Mouse (Mus musculus): ENCODE measurements around the gene Ehbp1. TPM values are rescaled to one million over a fixed set of nuclear protein-coding genes. Genes with fewer than 3 reads are reported as not detected.

Gene Ehbp1
- polyA plus RNA-seq, 1 experiment from 2014 or later: 13.6 TPM

- Histone ChIP-seq H3K4me3 (no peak overlapping the region), H3K27me3 (no peaks in the 10 kb centered on the region), H3K36me3 (no peaks in the 10 kb centered on the region), H3K4me2 (replicated peaks) (peak overlapping the region; percentile 17; the same call in 1 of the 2 replicates), H3K27ac (peak overlapping the region; percentile 86), H3K9me3 (no peaks in the 10 kb centered on the region), H3K9ac (no peak overlapping the region), H3K4me1 (peaks cover 34% of the 10 kb centered on the region)
- ATAC-seq (ENCODE audit: low FRiP score, low read depth): peak; percentile 89
- WGBS: 16% methylated on average over 13 of the region's 13 CpGs
These were observed 5.8 kb upstream of the Ehbp1 start for GRCm38 (mm10) chr11:22347651-22348535.

DNA sequence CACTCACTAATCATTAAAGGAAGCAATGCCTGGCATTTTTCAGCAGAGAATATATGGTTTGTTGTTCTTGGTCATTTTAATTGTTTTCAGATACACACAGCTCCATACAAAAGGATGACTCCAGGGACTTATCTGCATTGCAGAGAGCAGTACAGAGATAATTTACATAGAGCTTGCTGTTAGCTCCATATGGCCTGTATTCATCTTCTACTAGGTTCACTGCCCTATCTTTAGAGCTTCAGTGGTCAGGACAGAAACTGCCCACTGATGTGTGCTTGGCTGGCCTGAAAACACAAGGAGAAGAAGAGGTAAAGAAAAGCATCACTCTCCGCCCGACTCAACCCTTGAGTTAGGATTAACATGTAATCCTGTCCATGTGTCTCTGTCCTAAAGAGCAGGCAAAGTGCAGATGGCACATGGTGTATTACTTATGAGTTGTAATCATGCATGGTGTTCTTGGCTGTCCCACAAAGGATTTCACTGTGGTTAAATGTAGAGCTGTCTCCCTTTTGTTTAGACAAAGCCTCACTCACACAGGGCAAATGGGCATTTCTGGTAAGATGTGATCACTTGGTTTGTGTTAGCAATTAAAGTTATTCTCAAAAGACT lies 14.7 kb downstream of the Ehbp1 start:
- no peak overlapping the region for H3K4me2 ChIP-seq (replicated peaks)
- no peaks in the 10 kb centered on the region for H3K4me1 ChIP-seq
- no peaks in the 10 kb centered on the region for H3K36me3 ChIP-seq
- WGBS: 76% methylated on average over 2 of the region's 2 CpGs
- no peaks in the 10 kb centered on the region for H3K27me3 ChIP-seq
- no peaks in the 10 kb centered on the region for H3K9me3 ChIP-seq
- H3K4me3 ChIP-seq: no peak overlapping the region
- H3K27ac ChIP-seq: no peak overlapping the region
- no peak overlapping the region for H3K9ac ChIP-seq
- ATAC-seq (ENCODE audit: low FRiP score, low read depth): no peak

DNA sequence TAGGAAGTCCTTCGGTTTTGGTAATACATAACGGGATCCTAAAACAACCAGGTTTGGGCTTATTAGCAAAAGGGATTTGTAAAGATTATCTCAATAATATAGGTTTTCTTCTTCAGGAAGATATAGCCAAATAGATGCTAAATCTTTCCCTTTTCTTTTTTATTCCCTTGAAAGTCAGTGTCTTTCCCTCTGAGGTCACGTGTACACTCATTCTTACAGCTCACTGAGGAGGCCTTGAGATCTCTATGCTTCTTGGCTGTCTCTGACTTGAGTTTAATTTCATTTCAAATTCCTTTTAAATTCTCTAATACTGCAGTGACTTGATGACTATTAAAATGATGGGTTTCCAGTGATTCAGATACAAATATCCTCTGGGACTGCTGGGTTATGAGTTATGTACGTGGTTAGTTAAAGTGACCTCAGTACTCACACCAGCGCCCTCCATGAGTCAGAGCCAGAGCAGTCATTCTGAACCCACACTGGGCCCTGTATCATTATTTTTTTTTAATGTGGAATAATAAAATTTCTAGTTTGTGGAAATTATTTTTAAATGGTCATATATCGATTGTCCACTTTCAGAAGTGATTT lies 24.2 kb downstream of the Ehbp1 start:
- H3K4me1 ChIP-seq: no peaks in the 10 kb centered on the region
- no peak overlapping the region for H3K4me3 ChIP-seq
- H3K9ac ChIP-seq: no peak overlapping the region
- WGBS: 87% methylated on average over 6 of the region's 6 CpGs
- no peak overlapping the region for H3K27ac ChIP-seq
- H3K36me3 ChIP-seq: no peaks in the 10 kb centered on the region
- H3K9me3 ChIP-seq: no peaks in the 10 kb centered on the region
- no peak overlapping the region for H3K4me2 ChIP-seq (replicated peaks)
- ATAC-seq (ENCODE audit: low FRiP score, low read depth): no peak
- no peaks in the 10 kb centered on the region for H3K27me3 ChIP-seq

DNA sequence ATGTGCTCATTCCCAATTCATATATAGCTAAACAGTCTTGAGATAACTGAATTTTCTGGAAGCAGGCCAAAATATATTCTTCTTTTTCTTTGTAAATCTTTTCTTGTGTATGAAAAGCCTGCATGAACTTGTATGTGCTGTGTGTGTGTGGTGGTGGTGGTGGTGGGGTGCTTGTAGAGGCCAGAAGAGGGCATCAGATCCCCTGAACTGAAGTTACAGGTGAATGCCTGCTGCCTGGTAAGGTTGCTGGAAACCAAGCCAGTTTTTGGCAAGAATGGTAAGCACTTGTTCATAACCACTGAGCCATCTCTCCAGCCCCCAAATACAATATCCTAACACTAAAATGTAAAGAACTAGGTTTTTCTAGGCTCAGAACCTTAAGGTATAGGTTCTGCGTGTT lies 26.3 kb downstream of the Ehbp1 start:
- no peaks in the 10 kb centered on the region for H3K27me3 ChIP-seq
- no peaks in the 10 kb centered on the region for H3K4me1 ChIP-seq
- no peak overlapping the region for H3K9ac ChIP-seq
- no peaks in the 10 kb centered on the region for H3K9me3 ChIP-seq
- H3K27ac ChIP-seq: no peak overlapping the region
- no peak overlapping the region for H3K4me2 ChIP-seq (replicated peaks)
- H3K36me3 ChIP-seq: no peaks in the 10 kb centered on the region
- ATAC-seq (ENCODE audit: low FRiP score, low read depth): no peak
- no peak overlapping the region for H3K4me3 ChIP-seq
- 84% methylated on average over 1 of the region's 1 CpGs for WGBS

DNA sequence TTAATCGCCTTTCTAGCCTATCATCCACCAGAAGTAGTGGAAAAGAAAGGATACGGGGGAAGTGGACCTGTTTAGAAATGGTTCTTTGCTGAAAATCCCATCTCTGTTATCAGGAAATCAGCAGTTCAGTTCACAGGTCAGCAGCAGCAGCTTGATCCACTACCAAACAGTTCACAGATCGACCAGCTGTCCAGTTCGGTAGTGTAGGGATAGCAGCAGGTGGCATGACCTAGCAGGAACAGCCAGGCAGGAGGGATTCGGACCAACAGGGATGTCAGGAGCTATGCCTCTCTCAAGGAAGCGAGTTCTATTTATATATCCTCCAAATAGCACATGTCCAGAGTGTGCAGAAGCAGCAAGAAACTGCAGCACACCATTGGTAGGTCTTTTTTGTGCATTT lies 40.9 kb downstream of the Ehbp1 start:
- no peaks in the 10 kb centered on the region for H3K9me3 ChIP-seq
- H3K27ac ChIP-seq: no peak overlapping the region
- H3K4me1 ChIP-seq: no peaks in the 10 kb centered on the region
- no peak overlapping the region for H3K4me2 ChIP-seq (replicated peaks)
- no peak for ATAC-seq (ENCODE audit: low FRiP score, low read depth)
- H3K27me3 ChIP-seq: no peaks in the 10 kb centered on the region
- no peak overlapping the region for H3K4me3 ChIP-seq
- no peak overlapping the region for H3K9ac ChIP-seq
- 68% methylated on average over 6 of the region's 6 CpGs for WGBS
- no peaks in the 10 kb centered on the region for H3K36me3 ChIP-seq

DNA sequence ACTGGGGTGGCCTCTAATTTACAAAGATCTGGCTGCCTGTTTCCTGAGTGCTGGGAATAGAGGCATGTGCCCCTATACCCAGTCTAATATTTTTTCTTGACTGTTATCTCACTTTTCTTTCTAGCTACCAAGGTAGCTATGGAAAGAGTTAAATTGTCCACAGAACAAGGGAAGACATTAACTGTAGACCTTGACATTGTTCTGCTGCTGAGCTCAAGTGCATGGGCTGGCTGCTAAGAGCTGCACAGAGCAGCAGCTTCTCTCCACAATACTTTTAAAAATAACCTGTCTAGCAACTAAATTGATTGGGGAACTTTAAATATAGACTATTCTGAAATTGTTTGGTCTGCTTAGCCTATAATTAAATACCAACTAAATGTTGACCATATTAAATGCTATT lies 52.9 kb downstream of the Ehbp1 start:
- Histone ChIP-seq H3K27ac (no peak overlapping the region), H3K9ac (no peak overlapping the region), H3K4me1 (peaks cover 24% of the 10 kb centered on the region), H3K9me3 (no peaks in the 10 kb centered on the region), H3K27me3 (no peaks in the 10 kb centered on the region), H3K4me2 (replicated peaks) (no peak overlapping the region), H3K4me3 (no peak overlapping the region), H3K36me3 (no peaks in the 10 kb centered on the region)
- no peak for ATAC-seq (ENCODE audit: low FRiP score, low read depth)

DNA sequence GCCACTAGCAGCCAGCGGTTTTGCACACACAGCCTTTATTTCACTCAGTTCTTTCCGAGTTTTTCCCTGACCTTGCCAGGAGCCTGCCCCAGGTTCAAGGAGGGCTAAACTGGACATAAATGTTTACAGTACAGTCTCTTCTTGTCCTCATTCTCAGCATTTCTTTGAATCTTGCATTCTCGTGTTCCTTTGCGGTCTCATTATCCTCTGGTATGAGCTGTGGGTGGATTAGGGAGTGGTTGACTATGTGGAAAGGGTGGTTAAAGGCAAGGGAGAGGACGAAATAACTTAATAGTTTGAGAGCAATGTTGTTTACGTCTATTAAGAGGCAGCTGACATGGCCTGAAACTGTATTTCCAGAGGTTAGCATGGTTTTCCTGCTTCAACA lies 54.6 kb downstream of the Ehbp1 start:
- H3K4me3 ChIP-seq: peak overlapping the region; percentile 72
- ATAC-seq (ENCODE audit: low FRiP score, low read depth): no peak
- H3K27me3 ChIP-seq: no peaks in the 10 kb centered on the region
- peak overlapping the region; percentile 75 for H3K9ac ChIP-seq
- H3K9me3 ChIP-seq: no peaks in the 10 kb centered on the region
- peaks cover 28% of the 10 kb centered on the region for H3K4me1 ChIP-seq
- peak overlapping the region; percentile 89 for H3K27ac ChIP-seq
- peaks cover 11% of the 10 kb centered on the region; the same call in 1 of the 2 replicates for H3K36me3 ChIP-seq
- under 1% methylated on average over 6 of the region's 6 CpGs for WGBS
- peak overlapping the region; percentile 78 for H3K4me2 ChIP-seq (replicated peaks)

- peak overlapping the region; percentile 72 for H3K4me3 ChIP-seq
- ATAC-seq (ENCODE audit: low FRiP score, low read depth): peak; percentile 100
- peaks cover 28% of the 10 kb centered on the region for H3K4me1 ChIP-seq
- H3K27ac ChIP-seq: peak overlapping the region; percentile 89
- H3K9me3 ChIP-seq: no peaks in the 10 kb centered on the region
- peak overlapping the region; percentile 87 for H3K9ac ChIP-seq
- no peaks in the 10 kb centered on the region for H3K27me3 ChIP-seq
- peak overlapping the region; percentile 78 for H3K4me2 ChIP-seq (replicated peaks)
- under 1% methylated on average over 30 of the region's 43 CpGs for WGBS
- H3K36me3 ChIP-seq: peaks cover 15% of the 10 kb centered on the region
These were observed 55.1 kb downstream of the Ehbp1 start for GRCm38 (mm10) chr11:22286885-22287512.

- H3K27ac ChIP-seq: peak overlapping the region; percentile 84
- peak overlapping the region; percentile 76 for H3K4me2 ChIP-seq (replicated peaks)
- peak; percentile 78 for ATAC-seq (ENCODE audit: low FRiP score, low read depth)
- WGBS: under 1% methylated on average over 38 of the region's 39 CpGs
- H3K9me3 ChIP-seq: no peaks in the 10 kb centered on the region
- no peaks in the 10 kb centered on the region for H3K27me3 ChIP-seq
- H3K36me3 ChIP-seq: peaks cover 21% of the 10 kb centered on the region
- peak overlapping the region; percentile 87 for H3K9ac ChIP-seq
- peaks cover 28% of the 10 kb centered on the region for H3K4me1 ChIP-seq
- peak overlapping the region; percentile 72 for H3K4me3 ChIP-seq
These were observed 55.7 kb downstream of the Ehbp1 start for GRCm38 (mm10) chr11:22286371-22286872.

DNA sequence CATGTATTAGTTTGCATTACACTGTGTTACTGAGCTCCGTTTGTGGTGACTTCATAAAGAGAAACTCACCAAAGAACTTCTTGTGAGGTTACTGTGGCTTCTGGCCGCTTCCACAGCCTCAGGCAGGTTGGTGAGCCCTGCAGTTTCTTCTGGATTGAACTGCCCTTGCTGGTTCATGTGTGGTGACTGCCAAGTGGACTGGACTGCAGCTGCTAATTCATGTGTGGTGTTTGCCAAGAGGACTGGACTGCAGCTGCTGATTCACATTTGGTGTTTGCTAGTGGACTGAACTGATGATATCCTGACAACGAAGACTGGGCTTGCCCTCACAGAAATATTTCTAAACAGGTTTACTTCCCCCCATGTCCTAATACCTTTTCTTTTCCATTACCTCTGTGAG lies 65.4 kb downstream of the Ehbp1 start:
- Histone ChIP-seq H3K4me1 (0 out of 2 replicates have a peak, but pooled peaks cover 3% of the 10 kb centered on the region), H3K4me2 (replicated peaks) (no peak overlapping the region), H3K9ac (no peak overlapping the region), H3K27ac (no peak overlapping the region), H3K4me3 (no peak overlapping the region), H3K27me3 (no peaks in the 10 kb centered on the region), H3K36me3 (peaks cover 42% of the 10 kb centered on the region), H3K9me3 (0 out of 2 replicates have a peak, but pooled peaks cover 5% of the 10 kb centered on the region)
- no peak for ATAC-seq (ENCODE audit: low FRiP score, low read depth)
- 90% methylated on average over 3 of the region's 3 CpGs for WGBS

DNA sequence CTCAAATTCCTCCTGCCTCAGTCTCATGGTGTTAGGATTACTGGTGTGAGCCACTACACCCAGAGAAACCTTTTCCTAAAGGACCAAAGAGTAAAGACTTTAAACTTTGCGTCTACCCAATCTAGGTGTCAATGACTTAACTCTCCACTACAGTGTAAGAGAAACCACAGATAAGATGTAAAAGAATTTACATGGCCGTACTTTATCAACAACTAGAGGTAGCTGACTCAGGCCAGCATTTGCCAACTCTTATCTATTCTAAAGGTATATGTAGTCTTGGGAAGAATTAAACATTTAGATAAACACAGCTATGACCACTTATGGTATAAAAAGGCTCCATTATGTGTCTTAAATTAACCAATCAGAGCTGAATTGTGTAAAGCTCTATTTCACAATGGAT lies 67.9 kb downstream of the Ehbp1 start:
- Histone ChIP-seq H3K36me3 (peaks cover 27% of the 10 kb centered on the region), H3K9me3 (0 out of 2 replicates have a peak, but pooled peaks cover 2% of the 10 kb centered on the region), H3K4me1 (peaks cover 15% of the 10 kb centered on the region; the same call in 1 of the 2 replicates), H3K4me2 (replicated peaks) (no peak overlapping the region), H3K27me3 (no peaks in the 10 kb centered on the region), H3K4me3 (no peak overlapping the region), H3K9ac (no peak overlapping the region), H3K27ac (no peak overlapping the region)
- ATAC-seq (ENCODE audit: low FRiP score, low read depth): no peak
- WGBS: 94% methylated on average over 2 of the region's 2 CpGs

GRCm38 (mm10) chr11:22273378-22273777 lies 68.7 kb downstream of the Ehbp1 start:
- H3K4me3 ChIP-seq: no peak overlapping the region
- H3K4me2 ChIP-seq (replicated peaks): no peak overlapping the region
- H3K9ac ChIP-seq: no peak overlapping the region
- 63% methylated on average over 7 of the region's 7 CpGs for WGBS
- no peak overlapping the region for H3K27ac ChIP-seq
- no peak for ATAC-seq (ENCODE audit: low FRiP score, low read depth)
- H3K4me1 ChIP-seq: peaks cover 17% of the 10 kb centered on the region; the same call in 1 of the 2 replicates
- no peaks in the 10 kb centered on the region for H3K27me3 ChIP-seq
- no peaks in the 10 kb centered on the region for H3K9me3 ChIP-seq
- H3K36me3 ChIP-seq: peaks cover 19% of the 10 kb centered on the region

All from limb, embryonic 13.5 days (tissue).